Mouse (Mus musculus) cerebellum, adult 11-12 months (tissue): ENCODE results near the gene Parp3.

Experiments used
- DNase-seq: peaks from one replicate; pipeline ENCODE4 v3.0.0; 2022

The Parp3 gene

GRCm38 (mm10) chr9:106456325-106457162, 20.2 kb downstream of the Parp3 start:
- DNase-seq = peak; percentile 74

- DNase-seq = peak; percentile 59
These were observed 21.7 kb downstream of the Parp3 start for GRCm38 (mm10) chr9:106454888-106455681.

- DNase-seq = peak; percentile 78
These were observed 22.5 kb downstream of the Parp3 start for GRCm38 (mm10) chr9:106454071-106454761.

GRCm38 (mm10) chr9:106453271-106454070, 23.3 kb downstream of the Parp3 start, which contains the start of gene Pcbp4:
Pcbp4 (plus strand) TSS chr9:106453291.
- peak; percentile 85 for DNase-seq

- peak; percentile 91 for DNase-seq
These were observed 23.9 kb downstream of the Parp3 start for GRCm38 (mm10) chr9:106452821-106453220.

- peak; percentile 63 for DNase-seq
These were observed 24.4 kb downstream of the Parp3 start for GRCm38 (mm10) chr9:106452351-106452750.

GRCm38 (mm10) chr9:106451899-106452298, 24.9 kb downstream of the Parp3 start:
- DNase-seq = peak; percentile 52

- peak; percentile 68 for DNase-seq
These were observed 25.5 kb downstream of the Parp3 start for GRCm38 (mm10) chr9:106451298-106451697.

- DNase-seq = peak; percentile 76
These were observed 26.1 kb downstream of the Parp3 start for GRCm38 (mm10) chr9:106450661-106451060.

- DNase-seq = peak; percentile 68
These were observed 26.8 kb downstream of the Parp3 start for GRCm38 (mm10) chr9:106449947-106450346.

- DNase-seq = peak; percentile 87
These were observed 28.2 kb downstream of the Parp3 start for GRCm38 (mm10) chr9:106448498-106449031.

- peak; percentile 81 for DNase-seq
These were observed 28.8 kb downstream of the Parp3 start for GRCm38 (mm10) chr9:106447951-106448350.

GRCm38 (mm10) chr9:106447348-106447747, 29.4 kb downstream of the Parp3 start, which contains the start of the genes Abhd14b and Abhd14a:
Abhd14b (plus strand) TSS chr9:106447459.
Abhd14a (minus strand) TSS chr9:106447678.
- peak; percentile 98 for DNase-seq

- peak; percentile 47 for DNase-seq
These were observed 31.9 kb downstream of the Parp3 start for GRCm38 (mm10) chr9:106444836-106445235.

- no peak for DNase-seq
These were observed 34.1 kb downstream of the Parp3 start for GRCm38 (mm10) chr9:106442680-106443079.

- DNase-seq = no peak
These were observed 40.2 kb downstream of the Parp3 start for GRCm38 (mm10) chr9:106436566-106436965.

- no peak for DNase-seq
These were observed 43.4 kb downstream of the Parp3 start for GRCm38 (mm10) chr9:106433389-106433788.

GRCm38 (mm10) chr9:106430015-106430264, 46.8 kb downstream of the Parp3 start:
- no peak for DNase-seq

GRCm38 (mm10) chr9:106429221-106430014, 47.3 kb downstream of the Parp3 start, which contains the start of gene Rpl29:
Rpl29 (plus strand) TSS chr9:106429454.
- DNase-seq = peak; percentile 93

- no peak for DNase-seq
These were observed 48.0 kb downstream of the Parp3 start for GRCm38 (mm10) chr9:106428719-106429220.

- peak; percentile 79 for DNase-seq
These were observed 54.9 kb downstream of the Parp3 start for GRCm38 (mm10) chr9:106421865-106422160.
